Mouse (Mus musculus) hindbrain, postnatal 0 days (tissue): ENCODE results near the gene Me3. TPM values are rescaled to one million over a fixed set of nuclear protein-coding genes. Genes with fewer than 3 reads are reported as not detected.

ENCODE experiments used
- ATAC-seq: fragments of 200-750 bp; cut with Nextera tagmentation; 2 replicates; pipeline ENCODE4 v1.8.0; 2017; ENCODE audit warnings: mild to moderate bottlenecking, moderate TSS enrichment, moderate library complexity
- DNase-seq: peaks from one replicate; pipeline ENCODE4 v3.0.0-alpha.2; 2015; ENCODE audit warnings: low spot score
- H3K27ac ChIP-seq: fragments of 300-500 bp; sonication (generic); 2 replicates; pipeline ENCODE4 v1.5.1; 2014; ENCODE audit warnings: mild to moderate bottlenecking
- H3K27me3 ChIP-seq: fragments of 300-500 bp; sonication (generic); 2 replicates; pipeline ENCODE4 v1.6.1; 2014; ENCODE audit warnings: low read length, mixed read lengths; ENCODE audit not compliant: insufficient read depth
- H3K36me3 ChIP-seq: fragments of 300-500 bp; sonication (generic); 2 replicates; pipeline ENCODE4 v1.6.1; 2014; ENCODE audit warnings: low read length, mixed read lengths; ENCODE audit not compliant: insufficient read depth
- H3K4me1 ChIP-seq: fragments of 300-500 bp; sonication (generic); 2 replicates; pipeline ENCODE4 v1.6.1; 2014; ENCODE audit warnings: antibody characterized with exemption, low read length, mixed read lengths; ENCODE audit not compliant: insufficient read depth
- H3K4me2 ChIP-seq: fragments of 300-500 bp; sonication (generic); 2 replicates; pipeline ENCODE4 v1.6.1; 2014; ENCODE audit warnings: low read depth, mild to moderate bottlenecking, low read length, moderate library complexity, mixed read lengths
- H3K4me3 ChIP-seq: fragments of 300-500 bp; sonication (generic); 2 replicates; pipeline ENCODE4 v1.5.1; 2014; ENCODE audit warnings: low read length
- H3K9ac ChIP-seq: fragments of 300-500 bp; sonication (generic); replicated peaks from 2 replicates; pipeline ENCODE4 v1.6.1; 2014; ENCODE audit warnings: mild to moderate bottlenecking, low read length, moderate library complexity, mixed read lengths
- H3K9me3 ChIP-seq: fragments of 300-500 bp; sonication (generic); 2 replicates; pipeline ENCODE4 v1.6.1; 2016; ENCODE audit warnings: low read length, mixed read lengths
- CTCF ChIP-seq: IDR thresholded peaks from 2 replicates; pipeline ENCODE4 v1.5.1; 2016; ENCODE audit warnings: antibody characterized with exemption, control low read depth, low read depth
- WGBS: fragments of 180-500 bp; shearing (Covaris S2); extraction: QIAGEN DNeasy Blood & Tissue Kit; methylation state at CpG from one replicate; pipeline ENCODE4 v1.1.7; 2014; 5-methylcytosine and 5-hydroxymethylcytosine counted together
- polyA plus RNA-seq: library from polyadenylated mRNA; unstranded; fragments of >200 nt; fragmentation: Nextera tagmentation; extraction: Ambion mirVana; gene quantifications from 2 replicates; pipeline ENCODE4 v1.2.1, GENCODE M21; 2015
- total RNA-seq: library from RNA; depleted of rRNA; stranded (reverse); fragments of >200 nt; gene quantifications from 2 replicates; pipeline ENCODE4 v1.2.3, GENCODE M21; 2014

The Me3 gene
- total and polyA plus RNA-seq, 2 experiments from 2014 or later = 23.6 to 30.1 TPM

- ATAC-seq (no peak), DNase-seq (no peak)
- Histone ChIP-seq H3K4me1 (no peaks in the 10 kb centered on the region), H3K36me3 (no peaks in the 10 kb centered on the region), H3K4me2 (no peak overlapping the region), H3K27me3 (no peaks in the 10 kb centered on the region), H3K9me3 (no peaks in the 10 kb centered on the region), H3K4me3 (no peak overlapping the region), H3K9ac (no peak overlapping the region), H3K27ac (no peak overlapping the region)
- TF ChIP-seq CTCF = no peak
- WGBS = 90% methylated on average over 5 of the region's 5 CpGs
Observed at GRCm38 (mm10) chr7:89678719-89679118, 46.5 kb downstream of the Me3 start.

GRCm38 (mm10) chr7:89679139-89679538 is 46.9 kb downstream of the Me3 start:
- no peak for TF ChIP-seq CTCF
- Histone ChIP-seq H3K27me3 (no peaks in the 10 kb centered on the region), H3K4me3 (no peak overlapping the region), H3K4me1 (no peaks in the 10 kb centered on the region), H3K9me3 (no peaks in the 10 kb centered on the region), H3K27ac (no peak overlapping the region), H3K4me2 (no peak overlapping the region), H3K36me3 (no peaks in the 10 kb centered on the region), H3K9ac (no peak overlapping the region)
- DNase-seq = peak; percentile 7
- WGBS = 71% methylated on average over 6 of the region's 6 CpGs
- ATAC-seq = no peak

GRCm38 (mm10) chr7:89679621-89680140 is 47.5 kb downstream of the Me3 start:
- no peak overlapping the region for H3K27ac ChIP-seq
- H3K9me3 ChIP-seq = no peaks in the 10 kb centered on the region
- ATAC-seq (no peak), DNase-seq (no peak)
- 38% methylated on average over 2 of the region's 2 CpGs for WGBS
- no peaks in the 10 kb centered on the region for H3K36me3 ChIP-seq
- TF ChIP-seq CTCF = no peak
- H3K4me3 ChIP-seq = no peak overlapping the region
- no peaks in the 10 kb centered on the region for H3K4me1 ChIP-seq
- H3K9ac ChIP-seq = no peak overlapping the region
- no peak overlapping the region for H3K4me2 ChIP-seq
- no peaks in the 10 kb centered on the region for H3K27me3 ChIP-seq

DNA sequence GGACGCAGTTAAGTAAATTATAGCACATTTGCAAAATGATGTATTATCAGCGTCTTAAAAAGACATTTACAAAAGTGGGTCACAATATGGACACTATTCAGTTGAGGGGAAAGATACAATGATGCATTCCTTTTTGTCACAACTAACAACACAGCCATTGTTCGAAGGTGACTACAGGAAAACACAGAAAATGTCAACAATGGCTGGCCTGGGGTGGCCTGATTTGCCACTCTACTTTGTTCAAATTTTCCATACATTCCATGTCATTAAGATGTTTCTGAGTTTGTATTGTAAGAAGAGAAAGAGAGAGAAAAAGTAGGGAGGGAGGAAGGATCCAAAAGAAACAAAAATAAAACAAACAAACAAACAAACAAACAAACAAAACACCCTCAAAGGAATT is 48.7 kb downstream of the Me3 start:
- no peak for DNase-seq
- no peak overlapping the region for H3K4me2 ChIP-seq
- H3K9ac ChIP-seq = no peak overlapping the region
- no peak overlapping the region for H3K27ac ChIP-seq
- H3K9me3 ChIP-seq = no peaks in the 10 kb centered on the region
- WGBS = 58% methylated on average over 3 of the region's 3 CpGs
- ATAC-seq = no peak
- no peaks in the 10 kb centered on the region for H3K27me3 ChIP-seq
- no peaks in the 10 kb centered on the region for H3K4me1 ChIP-seq
- TF ChIP-seq CTCF = no peak
- no peaks in the 10 kb centered on the region for H3K36me3 ChIP-seq
- H3K4me3 ChIP-seq = no peak overlapping the region

DNA sequence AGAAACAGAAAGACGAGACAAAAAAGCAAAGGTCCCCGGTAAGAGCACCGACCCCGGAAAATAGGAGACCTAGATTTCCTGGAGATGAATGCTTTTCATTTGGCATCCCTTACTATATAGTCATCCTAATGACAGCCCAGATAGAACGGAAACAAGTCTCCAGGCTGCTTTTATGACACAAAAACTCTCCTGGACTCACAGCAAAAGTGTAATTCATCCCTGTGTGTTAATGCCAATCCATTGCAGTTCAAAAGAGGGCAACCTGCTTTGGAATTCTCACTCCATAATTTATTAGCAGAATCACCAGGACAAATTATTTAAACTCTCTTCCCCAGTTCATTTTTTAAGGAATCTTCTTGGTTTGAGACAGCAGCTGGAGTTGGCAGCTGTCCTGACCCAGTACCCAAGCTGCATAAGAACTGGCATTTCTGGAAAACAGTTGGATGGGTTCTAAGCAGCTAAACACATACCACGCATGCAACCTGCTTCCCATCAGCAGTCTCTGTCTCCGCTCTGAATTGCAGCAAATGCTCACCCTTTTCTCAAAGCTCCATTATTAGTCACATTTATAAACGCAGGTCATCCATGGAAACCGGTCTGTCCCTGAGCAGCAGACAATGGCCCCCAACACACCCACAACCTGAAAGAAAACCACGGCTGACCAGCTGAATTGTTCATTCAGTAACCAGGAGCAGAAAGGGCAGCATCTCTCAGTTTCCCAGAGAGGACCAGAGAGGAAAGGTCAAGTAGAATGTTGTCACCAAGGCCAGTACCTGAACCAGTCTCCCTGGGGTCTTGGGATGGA is 49.7 kb downstream of the Me3 start:
- no peaks in the 10 kb centered on the region for H3K4me1 ChIP-seq
- no peaks in the 10 kb centered on the region for H3K27me3 ChIP-seq
- WGBS = 61% methylated on average over 10 of the region's 10 CpGs
- no peak overlapping the region for H3K4me2 ChIP-seq
- no peak overlapping the region for H3K4me3 ChIP-seq
- no peak overlapping the region for H3K9ac ChIP-seq
- ATAC-seq (no peak), DNase-seq (no peak)
- H3K27ac ChIP-seq = no peak overlapping the region
- no peak for TF ChIP-seq CTCF
- no peaks in the 10 kb centered on the region for H3K36me3 ChIP-seq
- no peaks in the 10 kb centered on the region for H3K9me3 ChIP-seq

DNA sequence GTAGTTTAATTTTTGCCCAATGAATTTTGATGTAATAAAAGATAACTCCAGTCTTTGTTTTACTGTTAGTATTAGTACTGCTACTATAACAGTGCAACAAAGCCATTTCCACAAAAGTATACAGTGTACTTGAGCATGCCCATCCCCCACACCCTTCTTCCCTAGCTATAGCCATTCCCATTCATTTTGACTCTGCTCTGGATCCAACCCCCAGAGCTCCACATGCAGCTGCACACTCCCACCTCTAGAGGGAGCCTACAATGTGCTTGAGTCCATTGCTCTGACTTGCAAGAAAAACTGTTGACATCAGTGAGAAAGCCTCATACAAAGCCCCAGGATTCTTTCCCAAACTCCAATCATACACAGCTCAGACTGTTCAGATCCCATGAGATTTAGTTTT is 66.0 kb downstream of the Me3 start:
- Histone ChIP-seq H3K9ac (no peak overlapping the region), H3K9me3 (no peaks in the 10 kb centered on the region), H3K27me3 (no peaks in the 10 kb centered on the region), H3K4me2 (no peak overlapping the region), H3K4me3 (no peak overlapping the region), H3K4me1 (no peaks in the 10 kb centered on the region), H3K36me3 (no peaks in the 10 kb centered on the region), H3K27ac (no peak overlapping the region)
- DNase-seq (peak; percentile 23), ATAC-seq (0 out of 2 replicates have a peak, but pooled peaks have one; percentile 27)
- peak; percentile 53 for TF ChIP-seq CTCF
